Mouse (Mus musculus) small intestine, adult 2 months (tissue): Measurements from ENCODE around the gene Rbbp8nl.

Experiments used
- CTCF ChIP-seq: fragments of 200-500 bp; IDR thresholded peaks from 2 replicates; pipeline ENCODE4 v1.5.1; 2012; ENCODE audit warnings: low read depth, mild to moderate bottlenecking, control low read depth, inconsistent platforms, low read length, moderate library complexity, mixed read lengths; ENCODE audit not compliant: insufficient replicate concordance, insufficient read length; ENCODE audit errors: extremely low read depth
- POLR2A ChIP-seq: fragments of 200-500 bp; IDR thresholded peaks from 2 replicates; pipeline ENCODE4 v1.6.1; 2012; ENCODE audit warnings: low read depth, mild to moderate bottlenecking, control low read depth, inconsistent platforms, low read length, moderate library complexity

DNA sequence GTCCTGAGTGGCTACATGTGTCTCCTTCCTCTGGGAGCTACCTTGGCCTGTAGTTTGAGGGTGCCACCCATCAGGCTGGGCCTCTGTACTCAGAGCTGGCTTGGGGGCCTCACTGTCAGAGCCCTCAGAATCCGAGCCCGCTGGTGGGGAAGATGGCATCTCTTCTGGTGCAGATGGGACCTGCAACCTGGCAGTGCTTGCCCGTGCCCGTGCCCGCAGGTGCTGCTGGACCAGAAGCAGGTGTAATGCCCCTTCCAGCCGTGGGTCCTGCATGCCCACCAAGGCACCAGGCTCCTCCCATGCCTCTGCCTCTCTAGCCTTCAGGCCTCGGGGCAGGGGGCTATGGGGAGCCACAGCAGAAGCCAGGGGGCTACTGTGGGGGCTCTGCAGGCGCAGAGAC lies 10.4 kb downstream of the Rbbp8nl start:
- TF ChIP-seq POLR2A (no peak), CTCF (no peak)
